Mouse (Mus musculus) 3134 (cell line): Measurements from ENCODE around the gene Rtel1.
A peak's percentile ranks its signal among the peaks of the same experiment; 100 is the strongest.

Experiments
- DNase-seq: peaks from one replicate; pipeline ENCODE4 v3.0.0-alpha.2; 2011; ENCODE audit warnings: low spot score; ENCODE audit not compliant: insufficient read length; ENCODE audit errors: extremely low read depth

Gene Rtel1

DNA sequence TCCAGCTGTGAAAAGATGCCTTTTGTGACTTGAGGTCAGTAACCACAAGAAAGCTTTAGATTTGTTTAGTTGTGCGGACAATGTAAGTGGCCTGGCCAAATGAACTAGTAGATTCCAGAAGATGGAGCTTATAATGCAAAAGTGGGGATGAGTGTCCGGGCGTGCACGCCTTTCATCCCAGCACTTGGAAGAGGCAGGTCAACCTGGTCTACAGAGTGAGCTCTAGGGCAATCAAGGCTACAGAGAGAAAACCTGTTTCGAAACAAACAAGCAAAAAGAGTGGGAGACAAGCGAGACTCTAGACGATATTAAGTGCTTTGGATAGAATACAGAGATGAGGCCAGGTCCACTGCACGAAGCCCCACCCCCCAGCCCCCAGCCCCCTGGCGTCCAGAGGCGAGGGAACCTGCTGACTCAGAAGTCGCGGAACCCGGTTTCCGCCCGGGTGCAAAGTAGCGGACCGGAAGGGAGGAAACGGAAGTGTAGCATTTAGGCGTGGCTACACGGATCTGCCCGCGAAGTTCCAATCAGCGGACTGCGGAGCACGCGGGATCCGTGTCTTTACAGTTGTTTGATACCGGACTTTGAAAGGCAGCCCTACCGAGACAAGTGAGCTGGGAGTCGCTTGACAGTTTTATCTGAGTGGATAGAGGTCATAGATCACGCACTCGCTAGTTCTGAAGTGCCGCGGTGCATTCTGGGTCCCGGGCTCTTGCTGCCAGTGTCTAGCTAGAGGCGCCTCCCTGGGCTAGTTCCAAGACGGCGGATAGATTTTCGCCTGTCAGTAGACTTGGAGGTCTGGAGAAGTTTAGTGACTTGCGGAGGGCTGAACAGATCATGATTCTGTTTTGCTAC is at the start of gene Rtel1:
Gene Rtel1, plus strand, starts transcription at position 492 of the 855 bp plus-strand sequence.
- DNase-seq, result peak; percentile 85

DNA sequence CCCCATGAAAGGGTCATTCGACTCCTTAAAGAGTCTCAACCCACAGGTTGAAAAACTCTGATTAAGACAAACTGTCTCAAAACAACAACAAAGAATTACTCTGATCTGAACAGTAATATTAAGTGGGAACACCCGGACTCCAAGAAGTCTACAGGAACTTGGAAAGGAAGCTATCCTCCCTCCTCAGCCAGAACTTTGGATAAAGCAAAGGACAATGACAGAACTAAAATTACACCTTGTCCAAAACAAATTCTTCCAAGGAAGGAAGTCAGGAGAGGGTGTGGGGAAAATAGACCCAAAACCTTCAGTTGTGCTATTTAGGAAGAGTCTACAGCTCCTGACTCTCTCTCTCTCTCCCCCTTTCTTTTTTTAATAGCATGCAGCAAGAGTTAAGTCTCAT is 47.4 kb upstream of the Rtel1 start:
- DNase-seq, result no peak

DNA sequence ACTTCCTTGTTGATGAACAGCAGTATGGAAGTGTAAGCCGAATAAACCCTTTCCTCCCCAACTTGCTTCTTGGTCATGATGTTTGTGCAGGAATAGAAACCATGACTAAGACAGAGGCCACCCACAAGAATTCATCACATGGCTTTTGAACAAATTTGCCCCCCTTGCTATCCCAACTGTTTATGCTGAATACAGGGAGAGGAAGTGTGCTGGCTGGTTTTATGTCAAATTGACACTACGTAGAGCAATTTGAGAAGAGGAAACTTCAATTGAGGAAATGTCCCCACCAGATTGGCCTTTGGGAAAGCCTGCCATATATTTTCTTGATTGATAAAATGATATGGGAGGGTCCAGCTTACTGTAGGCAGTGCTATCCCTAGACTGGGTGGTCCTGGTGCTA is 45.7 kb upstream of the Rtel1 start:
- DNase-seq, result no peak

DNA sequence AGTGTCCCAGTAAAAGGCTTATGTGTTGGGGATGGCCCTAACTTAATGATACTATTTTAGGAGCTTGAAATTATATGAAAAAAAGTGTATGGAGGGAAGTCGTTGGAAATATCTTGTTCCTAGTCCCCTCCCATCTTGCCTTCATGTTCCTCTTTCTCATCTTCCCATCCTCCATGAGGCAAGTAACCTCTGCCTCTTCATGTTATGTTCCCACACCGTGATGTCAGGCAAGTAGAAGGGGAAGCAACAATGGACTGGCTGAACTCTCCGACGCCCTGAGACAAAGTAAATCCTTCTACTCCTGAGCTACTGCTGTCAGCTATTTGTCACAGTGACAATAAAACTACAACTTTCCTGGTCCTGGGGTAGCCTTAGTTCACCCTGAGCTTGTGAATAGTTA is 44.9 kb upstream of the Rtel1 start:
- DNase-seq, result no peak

DNA sequence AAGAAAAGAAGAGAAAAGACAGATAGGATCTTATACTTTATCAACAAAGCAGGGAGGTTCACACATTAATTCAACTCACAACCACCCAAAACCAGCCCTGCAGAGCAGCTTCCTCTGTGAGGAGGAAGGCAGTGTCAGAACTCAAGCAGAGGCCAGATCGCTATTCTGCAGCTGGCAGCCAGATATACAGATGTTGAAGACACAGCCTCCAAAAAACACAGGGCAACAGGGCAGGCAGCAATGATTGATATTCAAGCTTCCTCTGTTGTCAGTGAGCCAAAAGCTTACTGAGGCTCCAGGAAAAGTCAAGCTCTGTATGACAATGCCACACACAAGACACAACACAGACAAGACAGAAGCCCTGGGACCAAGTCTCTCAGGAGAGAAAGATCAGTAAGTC is 42.8 kb upstream of the Rtel1 start:
- no peak for DNase-seq

DNA sequence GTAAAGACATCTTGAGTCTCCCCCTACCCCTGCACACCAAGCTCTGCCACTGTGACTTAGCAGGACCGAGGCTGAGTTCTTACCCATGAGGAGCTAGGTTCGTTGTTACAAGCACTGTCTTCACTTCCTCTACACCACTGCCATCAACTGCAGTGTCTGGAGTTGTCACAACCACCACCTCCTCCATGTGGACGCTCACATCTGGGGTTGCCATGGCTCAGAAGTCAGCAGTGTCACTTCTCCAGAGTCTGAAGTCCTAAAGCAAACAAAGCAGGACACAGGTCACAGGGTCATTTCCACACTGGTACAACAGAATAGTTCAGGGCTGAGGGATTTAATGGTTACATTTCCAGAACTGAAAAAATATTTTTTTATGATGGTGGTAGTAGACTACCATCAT is 41.7 kb upstream of the Rtel1 start:
- no peak for DNase-seq

DNA sequence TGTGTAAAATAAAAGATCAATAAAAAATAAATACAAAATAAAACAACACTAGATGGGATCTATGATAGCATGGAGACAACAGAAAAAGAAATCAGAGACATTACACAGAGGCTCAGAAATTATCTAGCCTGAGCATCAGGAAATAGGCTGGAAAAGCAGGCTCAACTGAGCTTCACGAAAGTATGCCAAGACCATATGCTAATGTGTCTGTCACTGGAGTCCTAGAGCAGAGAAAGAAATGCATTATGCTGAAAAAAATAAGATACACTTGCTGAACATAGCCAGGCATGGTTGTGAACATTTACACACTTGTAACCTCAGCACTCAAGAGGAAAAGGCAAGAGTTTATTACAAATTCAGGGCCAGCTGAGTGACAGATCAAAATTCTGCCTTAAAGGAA is 39.6 kb upstream of the Rtel1 start:
- no peak for DNase-seq

DNA sequence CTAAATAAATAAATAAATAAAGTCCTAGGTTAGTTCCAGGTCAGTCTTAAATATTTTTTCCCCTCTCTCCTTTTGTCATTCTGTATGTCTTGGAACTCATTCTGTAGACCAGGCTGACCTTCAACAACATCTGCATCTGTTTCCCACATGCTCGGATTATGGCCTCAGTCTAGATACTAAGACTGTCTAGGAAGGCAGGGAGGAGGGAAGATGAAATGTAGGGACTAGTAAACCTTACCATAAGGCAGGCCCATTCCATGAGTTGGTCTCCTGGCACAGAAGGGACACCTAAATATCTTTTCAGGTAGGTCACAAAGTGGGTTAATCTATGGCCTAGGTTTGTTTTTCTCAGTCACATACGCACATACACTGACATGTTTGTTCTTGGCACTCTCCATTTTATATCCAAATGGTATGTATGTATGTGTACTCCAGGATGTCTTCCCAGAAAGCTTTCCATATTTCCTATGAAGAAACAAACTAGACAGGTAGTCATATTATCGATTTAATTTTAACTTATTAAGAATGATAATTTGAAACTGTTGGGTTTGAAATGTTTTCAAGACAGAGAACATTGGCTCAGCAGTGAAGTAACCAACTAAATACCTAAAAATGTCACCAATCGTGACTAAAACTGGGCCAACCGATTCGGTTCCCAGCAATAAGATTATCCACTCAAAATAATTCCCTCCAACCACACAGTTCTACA is 32.8 kb upstream of the Rtel1 start:
- DNase-seq, result no peak

DNA sequence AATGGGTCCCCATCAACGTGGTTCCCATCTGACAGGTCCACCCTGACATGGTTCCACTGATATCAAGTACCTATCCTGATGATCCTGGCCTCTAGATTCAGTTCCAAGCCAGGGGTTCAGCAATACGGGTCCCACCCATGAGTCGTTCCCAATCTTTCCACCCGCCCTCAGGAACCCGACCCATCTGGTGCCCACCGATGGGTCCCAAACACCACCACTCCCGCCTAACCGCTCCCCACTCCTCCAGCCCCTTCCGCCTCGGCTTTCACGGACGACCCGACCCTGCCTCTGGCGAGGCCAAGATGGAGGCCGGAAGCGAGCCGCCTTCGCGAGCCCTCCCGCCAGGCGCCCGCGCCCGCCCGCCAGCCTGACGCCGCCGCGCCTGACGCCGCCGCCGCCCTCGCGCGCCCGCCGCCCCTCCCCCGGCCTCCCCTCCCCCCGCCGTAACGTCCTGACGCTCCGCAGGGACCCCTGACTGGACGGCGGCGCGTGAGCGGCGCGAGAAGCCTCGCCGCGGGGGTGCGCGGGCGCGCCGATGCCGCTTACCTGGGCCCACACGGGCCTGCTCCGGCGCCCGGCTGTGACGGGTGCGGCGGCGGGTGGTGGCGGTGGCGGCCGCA is 32.1 kb upstream of the Rtel1 start:
- DNase-seq, result peak; percentile 84

DNA sequence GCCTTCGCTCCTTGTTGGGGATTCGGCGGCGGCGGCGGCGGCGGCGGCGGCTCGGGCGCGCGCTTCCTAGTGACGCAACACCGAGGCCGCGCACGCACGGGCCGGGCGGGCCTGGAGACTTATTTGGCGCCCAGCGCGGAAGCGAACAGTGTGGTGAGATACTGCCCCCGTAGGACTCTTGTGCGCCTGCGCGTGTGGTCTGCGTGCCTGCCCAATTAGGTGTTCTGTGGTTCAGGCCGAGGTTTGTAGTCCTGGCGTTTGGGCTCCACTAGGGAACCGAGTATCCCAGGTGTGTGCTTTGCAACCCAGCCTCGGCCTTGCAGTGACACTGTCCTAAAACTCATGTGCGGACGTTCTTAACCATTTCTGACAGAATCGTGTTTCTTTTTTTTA is 31.6 kb upstream of the Rtel1 start, which contains the start of gene Gmeb2:
Gene Gmeb2, minus strand, starts transcription at position 78 of the 393 bp plus-strand sequence.
- DNase-seq, result peak; percentile 92

DNA sequence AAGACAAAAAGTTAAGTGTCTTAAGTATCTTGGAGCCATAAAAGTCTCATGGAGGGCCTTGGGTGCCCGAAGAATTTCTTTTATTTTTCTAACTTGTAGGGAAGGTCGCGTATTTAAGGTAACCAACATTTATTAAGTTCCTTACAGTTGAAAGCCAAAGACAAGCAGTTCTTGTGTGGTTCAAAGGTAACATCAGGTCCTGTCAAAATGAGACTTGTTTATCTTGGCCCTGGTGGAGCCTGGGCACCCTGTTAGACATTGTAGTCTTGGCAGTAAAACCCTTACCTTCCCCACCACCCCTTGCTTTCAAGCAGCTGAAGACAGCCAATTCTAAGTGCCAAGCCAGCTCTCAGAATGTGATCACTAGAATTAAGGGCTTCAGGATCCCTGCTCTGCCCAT is 30.8 kb upstream of the Rtel1 start:
- DNase-seq, result peak; percentile 15

DNA sequence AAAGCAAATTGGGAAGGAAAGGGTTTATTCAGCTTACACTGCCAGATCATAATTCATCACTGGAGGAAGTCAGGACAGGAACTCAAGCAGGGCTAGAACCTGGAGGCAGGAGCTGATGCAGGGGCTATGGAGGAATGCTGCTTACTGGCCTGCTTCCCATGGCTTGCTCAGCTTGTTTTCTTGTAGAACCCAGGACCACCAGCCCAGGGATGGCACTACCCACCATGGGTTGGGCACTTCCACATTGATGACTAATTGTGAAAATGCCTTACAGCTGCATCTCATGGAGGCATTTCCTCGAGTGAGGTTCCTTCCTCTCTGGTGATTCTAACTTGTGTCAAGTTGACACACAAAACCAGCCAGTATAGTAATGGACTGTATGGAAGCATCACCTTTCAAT is 28.6 kb upstream of the Rtel1 start:
- DNase-seq, result no peak

DNA sequence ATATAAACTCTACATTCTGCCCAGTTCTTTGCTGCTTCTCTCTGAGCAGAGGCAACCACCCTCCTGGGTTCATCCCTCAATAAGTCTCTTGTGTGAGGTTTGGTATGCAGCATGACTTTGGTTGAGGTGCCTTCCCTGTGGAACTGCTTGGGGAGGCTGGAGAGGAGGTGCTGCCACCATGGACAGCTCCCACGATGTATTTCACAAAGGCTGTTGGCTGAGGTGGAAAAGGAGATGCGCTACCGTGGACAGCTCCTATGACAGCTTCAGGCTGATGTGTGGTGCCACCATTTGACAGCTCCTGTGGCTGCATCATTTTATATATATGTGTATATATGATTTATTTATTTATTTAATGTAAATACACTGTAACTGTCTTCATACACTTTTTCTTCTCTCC is 17.5 kb upstream of the Rtel1 start:
- no peak for DNase-seq

DNA sequence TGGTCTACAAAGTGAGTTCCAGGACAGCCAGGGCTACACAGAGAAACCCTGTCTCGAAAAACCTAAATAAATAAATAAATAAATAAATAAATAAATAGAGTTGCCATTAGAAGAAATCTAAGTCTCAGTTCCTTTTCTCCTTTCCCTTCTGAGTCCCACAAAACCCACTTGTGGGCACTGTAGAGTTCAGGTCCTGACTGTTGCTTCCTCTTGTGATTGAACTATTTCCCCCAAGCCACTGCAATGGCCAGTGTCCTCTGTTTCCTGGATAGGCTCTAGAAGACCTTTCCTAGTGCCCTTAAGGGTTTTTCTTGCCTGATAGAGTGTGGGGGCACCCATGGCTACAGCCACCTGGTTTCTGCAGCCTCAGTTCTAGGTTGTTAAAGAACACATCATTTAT is 14.6 kb upstream of the Rtel1 start:
- no peak for DNase-seq

DNA sequence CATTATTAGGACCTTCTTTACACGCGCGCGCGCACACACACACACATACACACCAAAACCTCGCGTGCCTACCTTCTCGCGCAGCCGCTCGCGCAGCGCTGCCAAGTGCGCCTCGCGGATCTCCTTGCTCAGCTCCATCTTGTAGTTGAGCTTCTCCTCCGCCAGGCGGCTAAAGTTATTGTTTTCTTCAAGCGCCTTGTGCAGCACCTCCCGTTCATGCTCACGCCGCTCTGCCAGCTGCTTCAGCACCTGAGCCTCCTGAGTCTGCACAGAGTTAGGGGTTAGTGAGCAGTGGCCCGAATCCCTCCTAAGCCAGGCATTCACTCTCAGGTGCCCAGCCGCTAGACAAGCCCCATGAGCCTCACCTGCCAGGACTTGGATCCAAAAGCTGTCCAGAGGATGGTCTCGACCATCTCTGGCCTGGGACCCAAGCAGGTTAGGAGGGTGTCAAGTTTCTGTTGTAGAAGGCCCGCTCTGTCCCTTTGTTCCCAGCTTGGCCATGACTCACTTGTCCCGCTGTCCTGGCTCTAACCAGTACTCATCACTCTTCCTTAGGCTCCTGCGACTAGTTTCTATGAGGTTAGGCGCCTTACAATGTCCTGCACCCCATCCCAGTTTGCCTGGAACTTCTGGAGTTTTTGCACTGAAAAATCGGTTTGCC is 12.3 kb upstream of the Rtel1 start:
- peak; percentile 14 for DNase-seq

DNA sequence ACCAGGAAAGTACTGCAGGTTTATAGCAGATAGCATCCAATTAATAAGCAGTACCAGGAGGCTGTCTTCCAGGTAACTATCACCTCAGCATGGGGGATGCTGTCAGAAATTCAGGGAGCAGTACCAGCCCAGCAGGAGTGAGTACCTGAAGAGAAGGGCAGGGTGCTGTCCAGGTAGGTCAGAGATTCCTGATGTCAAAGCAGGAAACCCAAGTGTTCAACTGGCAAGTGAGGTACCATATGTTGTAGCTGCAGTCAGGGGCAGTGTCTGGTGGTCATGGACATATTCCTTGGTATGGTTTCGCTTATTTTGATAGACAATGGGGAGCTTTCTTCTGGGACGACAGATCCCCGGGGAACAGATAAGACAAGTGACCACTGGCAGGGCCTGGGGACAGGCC is 7.1 kb upstream of the Rtel1 start:
- no peak for DNase-seq

DNA sequence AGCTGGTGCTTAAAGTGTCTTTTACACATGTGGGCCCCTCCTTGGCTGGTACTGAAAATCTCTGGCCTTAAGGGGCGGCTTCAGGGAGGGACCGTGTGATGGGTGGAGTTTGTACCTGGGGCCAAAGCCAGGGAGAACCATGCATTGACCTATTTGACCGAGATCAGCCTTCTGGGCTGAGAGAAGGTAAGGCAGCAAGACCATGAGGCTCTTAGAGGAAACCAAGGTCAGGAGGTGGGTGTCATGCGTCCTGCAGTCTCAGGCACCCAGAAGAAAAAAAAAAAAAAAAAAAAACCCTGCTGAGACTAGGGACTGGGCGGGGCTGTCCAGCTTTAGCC is 6.6 kb upstream of the Rtel1 start:
- DNase-seq, result no peak

DNA sequence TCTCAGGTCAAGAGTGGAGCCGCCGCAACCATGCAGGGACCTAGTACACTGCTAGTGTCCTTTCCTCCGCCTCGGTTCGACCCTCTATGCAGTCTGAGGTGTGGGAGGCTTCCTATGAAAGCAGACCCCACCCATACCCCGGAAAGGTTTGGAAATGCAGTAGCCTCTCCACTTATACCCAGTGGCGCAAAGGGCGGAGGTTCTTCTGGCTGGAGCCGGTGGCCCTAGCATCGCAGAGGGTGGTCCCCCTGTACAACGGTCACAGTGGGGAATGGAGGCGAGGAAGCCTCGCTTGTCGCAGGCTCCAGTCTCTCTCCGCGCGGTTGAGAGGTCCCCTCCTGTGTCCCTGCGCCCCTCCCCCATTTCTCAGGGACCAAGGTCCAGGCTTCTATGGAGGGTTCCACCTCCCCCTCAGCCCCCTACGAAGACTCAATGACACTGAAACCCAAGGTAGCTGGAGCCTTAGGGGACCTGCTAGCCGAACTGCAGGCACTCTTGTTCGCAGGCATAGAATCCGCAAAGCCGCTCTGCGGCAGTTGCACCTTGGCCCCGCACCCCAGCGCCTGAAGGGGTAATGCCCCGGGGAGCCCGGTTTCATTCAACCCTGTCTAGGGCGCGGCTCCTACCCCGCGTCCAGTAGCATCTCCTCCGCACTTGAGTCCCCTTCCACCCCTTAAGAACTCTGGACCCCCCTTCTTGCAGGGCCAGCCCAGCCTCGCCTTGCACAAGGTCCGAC is 6.0 kb upstream of the Rtel1 start:
- no peak for DNase-seq

DNA sequence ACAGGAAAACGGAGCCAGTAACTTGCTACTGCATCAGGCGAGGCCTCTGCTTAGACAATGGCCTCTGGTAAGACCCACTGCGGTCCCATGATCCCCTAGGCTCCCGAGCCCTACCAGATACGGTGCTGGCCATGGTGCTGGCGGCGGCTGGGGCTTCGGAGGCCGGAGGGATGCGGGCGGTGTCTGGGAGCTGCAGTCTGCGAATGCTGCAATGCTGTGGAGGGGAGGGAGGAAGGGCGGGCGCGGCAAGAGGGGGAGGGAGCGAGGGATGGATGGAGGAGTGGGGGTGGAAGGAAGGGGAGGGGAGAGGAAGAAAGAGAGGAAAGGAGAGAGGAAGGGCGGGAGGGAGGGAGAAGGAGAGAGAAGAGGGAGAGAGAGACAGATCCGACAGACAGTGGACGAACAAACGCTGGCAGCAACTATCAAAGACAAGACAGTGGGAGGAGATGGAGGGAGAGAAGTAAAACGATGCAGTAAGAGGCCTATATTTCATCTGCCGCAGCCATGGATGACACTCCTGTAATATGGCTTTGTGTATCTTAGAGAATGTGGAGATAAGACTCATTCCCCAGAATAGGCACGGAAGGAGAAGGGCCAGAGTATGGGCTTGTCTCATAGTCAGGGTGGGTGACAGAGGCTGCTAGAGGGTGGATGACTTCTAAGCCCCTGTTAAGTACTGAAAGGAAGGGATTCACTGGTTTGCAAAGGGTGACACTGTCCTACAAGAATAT is 5.3 kb upstream of the Rtel1 start, which contains the start of gene Stmn3:
Gene Stmn3, minus strand, starts transcription at position 421 of the 731 bp plus-strand sequence.
- no peak for DNase-seq

DNA sequence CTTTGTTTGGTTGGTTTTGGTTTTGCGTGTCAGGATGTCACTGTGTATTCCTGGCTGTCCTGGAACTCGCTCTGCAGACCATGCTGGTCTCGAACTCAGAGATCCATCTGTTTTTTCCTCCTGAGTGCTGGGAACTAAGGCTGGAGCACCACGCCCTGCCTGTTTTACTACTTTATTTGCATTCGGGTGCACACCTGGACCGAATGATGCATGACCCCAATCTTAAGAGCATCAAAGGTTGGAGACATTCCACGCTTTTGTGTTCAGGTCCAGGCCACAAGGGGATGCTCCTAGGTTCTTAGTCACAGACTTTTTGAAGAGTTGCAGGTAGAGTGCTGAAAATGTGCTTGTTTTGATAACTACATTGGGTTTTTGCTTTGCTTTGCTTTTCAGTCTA is 562 bp downstream of the Rtel1 start:
- DNase-seq, result no peak
